Mouse (Mus musculus) liver, postnatal 0 days (tissue): ENCODE results near the gene Cemip.

Experiments used
- CTCF ChIP-seq: sonication (generic); IDR thresholded peaks from 2 replicates; pipeline ENCODE4 v1.5.1; 2016; ENCODE audit warnings: antibody characterized with exemption, low read depth
- EP300 ChIP-seq: IDR thresholded peaks from 2 replicates; pipeline ENCODE4 v1.6.1; 2016; ENCODE audit warnings: antibody characterized with exemption, low read depth, mild to moderate bottlenecking

- TF ChIP-seq EP300 (no peak), CTCF (no peak)
Observed at GRCm38 (mm10) chr7:84128661-84129060, 42.4 kb upstream of the Cemip start.
